Mouse (Mus musculus): ENCODE data around the gene Dock2. TPM values are rescaled to one million over a fixed set of nuclear protein-coding genes. Genes with fewer than 3 reads are reported as not detected.
A peak's percentile ranks its signal among the peaks of the same experiment; 100 is the strongest.
"Not testable (repeated sequence)": the region's sequence is repeated elsewhere in the genome, so short reads cannot be mapped to it uniquely, and the experiment has no call there.

Dock2 gene
- polyA plus RNA-seq (2016; fragmentation: Nextera tagmentation; extraction: Ambion mirVana): 0.59 TPM in 2 replicates

DNA sequence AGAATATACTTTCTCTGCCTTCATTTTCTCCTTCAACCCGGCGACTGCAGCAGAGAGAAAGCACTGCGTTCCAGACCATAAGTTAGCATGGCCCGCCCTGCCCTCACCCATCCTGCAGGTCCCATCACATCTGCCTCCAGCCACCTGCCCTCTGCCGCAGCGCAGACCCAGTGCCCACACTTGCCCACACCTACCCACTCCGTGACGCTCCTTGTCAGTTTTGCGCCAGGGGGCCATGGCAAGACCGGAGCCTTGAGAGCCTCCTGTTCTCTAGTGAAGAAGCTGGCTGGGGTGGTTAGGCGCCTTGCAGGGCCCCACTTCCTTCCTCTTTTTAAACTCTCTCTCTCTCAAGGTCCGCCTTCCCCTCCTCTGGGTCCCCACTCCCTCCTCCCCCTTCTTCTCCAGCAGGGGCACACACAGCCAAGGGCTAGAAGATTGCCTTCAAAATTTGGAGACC, at the start of gene Dock2:
TSS of gene Dock2 (minus strand) at position 306 of the 457 bp plus-strand sequence.
- Histone ChIP-seq H3K9me3 (no peaks in the 10 kb centered on the region), H3K27me3 (replicated peaks; ENCODE audit: low read depth, poor library complexity, severe bottlenecking) (no peaks in the 10 kb centered on the region), H3K36me3 (replicated peaks) (no peaks in the 10 kb centered on the region), H3K4me3 (no peak within 1 kb of the TSS), H3K27ac (replicated peaks) (no peak within 1 kb of the TSS), H3K4me1 (0 out of 2 replicates have a peak, but pooled peaks cover 4% of the 10 kb centered on the region)
- 84% methylated on average over 12 of the region's 12 CpGs for WGBS
- no peak for DNase-seq (ENCODE audit: low spot score)

GRCm38 (mm10) chr11:34832678-34833077, 49.0 kb upstream of the Dock2 start:
- Histone ChIP-seq H3K27ac (replicated peaks) (peak overlapping the region; percentile 89), H3K4me1 (peaks cover 19% of the 10 kb centered on the region), H3K9me3 (no peaks in the 10 kb centered on the region), H3K4me3 (peak overlapping the region; percentile 76), H3K36me3 (replicated peaks) (peaks cover 36% of the 10 kb centered on the region), H3K27me3 (replicated peaks; ENCODE audit: low read depth, poor library complexity, severe bottlenecking) (no peaks in the 10 kb centered on the region)
- 12% methylated on average over 4 of the region's 5 CpGs for WGBS
- DNase-seq (ENCODE audit: low spot score): peak; percentile 13

GRCm38 (mm10) chr11:34827803-34828202, 44.1 kb upstream of the Dock2 start:
- Histone ChIP-seq H3K4me3 (no peak overlapping the region), H3K36me3 (replicated peaks) (peaks cover 82% of the 10 kb centered on the region), H3K27ac (replicated peaks) (no peak overlapping the region), H3K9me3 (no peaks in the 10 kb centered on the region), H3K4me1 (peaks cover 11% of the 10 kb centered on the region), H3K27me3 (replicated peaks; ENCODE audit: low read depth, poor library complexity, severe bottlenecking) (no peaks in the 10 kb centered on the region)
- no peak for DNase-seq (ENCODE audit: low spot score)
- 92% methylated on average over 3 of the region's 3 CpGs for WGBS

- Histone ChIP-seq H3K4me3 (no peak overlapping the region), H3K36me3 (replicated peaks) (peaks cover 90% of the 10 kb centered on the region), H3K27me3 (replicated peaks; ENCODE audit: low read depth, poor library complexity, severe bottlenecking) (no peaks in the 10 kb centered on the region), H3K4me1 (0 out of 2 replicates have a peak, but pooled peaks cover 2% of the 10 kb centered on the region), H3K9me3 (no peaks in the 10 kb centered on the region), H3K27ac (replicated peaks) (no peak overlapping the region)
- 95% methylated on average over 2 of the region's 2 CpGs for WGBS
- DNase-seq (ENCODE audit: low spot score): no peak
Measured at GRCm38 (mm10) chr11:34826940-34827339, 43.2 kb upstream of the Dock2 start.

DNA sequence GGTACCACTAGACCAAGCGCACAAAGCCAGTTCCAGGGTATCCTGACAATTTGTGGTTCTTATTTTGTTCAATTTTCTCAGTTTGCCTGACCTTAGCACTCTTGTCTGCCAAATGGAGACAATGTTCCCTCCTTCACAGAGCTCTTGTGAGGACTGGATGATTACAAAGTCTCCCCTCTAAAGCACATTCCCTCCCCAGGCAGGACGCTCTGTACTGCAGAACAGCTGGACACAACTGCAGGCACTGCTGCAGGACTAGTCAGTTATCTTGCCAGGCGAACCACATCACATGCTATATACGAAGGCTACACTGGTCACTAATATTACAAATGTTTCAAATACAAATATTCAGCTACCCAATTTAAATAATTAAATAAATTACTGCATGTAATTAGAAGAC, 41.1 kb upstream of the Dock2 start:
- no peaks in the 10 kb centered on the region for H3K4me1 ChIP-seq
- H3K27me3 ChIP-seq (replicated peaks; ENCODE audit: low read depth, poor library complexity, severe bottlenecking): no peaks in the 10 kb centered on the region
- no peaks in the 10 kb centered on the region for H3K9me3 ChIP-seq
- no peak for DNase-seq (ENCODE audit: low spot score)
- no peak overlapping the region for H3K4me3 ChIP-seq
- H3K36me3 ChIP-seq (replicated peaks): peaks cover 97% of the 10 kb centered on the region
- WGBS: 94% methylated on average over 4 of the region's 4 CpGs
- H3K27ac ChIP-seq (replicated peaks): no peak overlapping the region

GRCm38 (mm10) chr11:34814767-34815166, 31.1 kb upstream of the Dock2 start:
- Histone ChIP-seq H3K4me3 (no peak overlapping the region), H3K27ac (replicated peaks) (no peak overlapping the region), H3K9me3 (peaks cover 2% of the 10 kb centered on the region; the same call in 1 of the 2 replicates), H3K27me3 (replicated peaks; ENCODE audit: low read depth, poor library complexity, severe bottlenecking) (no peaks in the 10 kb centered on the region), H3K36me3 (replicated peaks) (peaks cover 92% of the 10 kb centered on the region), H3K4me1 (no peaks in the 10 kb centered on the region)
- no peak for DNase-seq (ENCODE audit: low spot score)
- WGBS: 19% methylated on average over 2 of the region's 2 CpGs

DNA sequence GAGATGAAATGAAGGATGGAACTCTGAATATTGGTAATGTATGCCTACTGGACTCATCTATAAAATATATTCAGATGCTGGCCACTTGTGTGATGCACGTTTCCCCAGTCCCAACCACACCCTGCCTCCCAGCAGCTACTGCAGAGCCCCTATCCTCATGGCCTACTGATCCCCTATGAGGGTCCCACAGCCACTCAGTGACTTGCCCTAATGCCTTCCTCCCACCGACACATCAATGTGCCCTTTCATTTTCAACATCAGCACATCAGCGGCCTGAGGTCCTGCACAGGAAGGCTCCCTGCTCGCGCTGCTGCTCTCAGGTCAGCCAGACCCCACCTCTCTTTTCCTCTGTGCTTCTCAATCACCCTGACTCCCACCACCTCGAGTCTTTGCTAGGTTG, 30.6 kb upstream of the Dock2 start:
- Histone ChIP-seq H3K4me3 (no peak overlapping the region), H3K4me1 (no peaks in the 10 kb centered on the region), H3K27me3 (replicated peaks; ENCODE audit: low read depth, poor library complexity, severe bottlenecking) (no peaks in the 10 kb centered on the region), H3K27ac (replicated peaks) (no peak overlapping the region), H3K36me3 (replicated peaks) (peaks cover 92% of the 10 kb centered on the region), H3K9me3 (peaks cover 2% of the 10 kb centered on the region; the same call in 1 of the 2 replicates)
- no peak for DNase-seq (ENCODE audit: low spot score)
- WGBS: 89% methylated on average over 6 of the region's 6 CpGs

GRCm38 (mm10) chr11:34805026-34805425, 21.3 kb upstream of the Dock2 start:
- not testable (repeated sequence) for H3K27ac ChIP-seq (replicated peaks); H3K4me1 ChIP-seq; DNase-seq (ENCODE audit: low spot score); H3K9me3 ChIP-seq; H3K27me3 ChIP-seq (replicated peaks; ENCODE audit: low read depth, poor library complexity, severe bottlenecking); H3K4me3 ChIP-seq
- H3K36me3 ChIP-seq (replicated peaks): peaks cover 19% of the 10 kb centered on the region
- WGBS: 83% methylated on average over 4 of the region's 4 CpGs

GRCm38 (mm10) chr11:34798066-34798465, 14.4 kb upstream of the Dock2 start:
- 49% methylated on average over 8 of the region's 8 CpGs for WGBS
- DNase-seq (ENCODE audit: low spot score); H3K36me3 ChIP-seq (replicated peaks); H3K27me3 ChIP-seq (replicated peaks; ENCODE audit: low read depth, poor library complexity, severe bottlenecking); H3K27ac ChIP-seq (replicated peaks); H3K4me3 ChIP-seq; H3K4me1 ChIP-seq; H3K9me3 ChIP-seq: not testable (repeated sequence)

DNA sequence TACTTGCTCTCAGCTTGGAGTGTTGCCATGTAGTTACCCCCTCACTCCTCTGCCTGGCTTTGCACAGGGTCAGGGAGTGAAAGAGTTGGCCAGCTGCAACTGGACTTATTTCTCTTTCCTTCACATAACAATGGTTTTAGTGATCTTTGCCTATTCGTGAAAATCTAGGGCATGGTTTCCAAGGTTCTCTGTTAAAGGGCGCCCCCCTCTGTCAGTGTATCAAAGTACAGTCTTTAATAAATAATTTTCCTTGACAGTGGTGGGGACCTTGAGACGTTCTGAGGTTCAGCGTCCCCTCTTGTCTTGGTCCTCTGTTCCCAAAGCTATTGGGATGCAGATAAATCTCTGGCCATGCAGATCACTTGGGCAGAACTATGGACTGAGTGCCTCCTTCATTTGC, 12.4 kb upstream of the Dock2 start:
- H3K36me3 ChIP-seq (replicated peaks): no peaks in the 10 kb centered on the region
- H3K27ac ChIP-seq (replicated peaks): no peak overlapping the region
- H3K4me1 ChIP-seq: no peaks in the 10 kb centered on the region
- no peak for DNase-seq (ENCODE audit: low spot score)
- 25% methylated on average over 4 of the region's 4 CpGs for WGBS
- H3K9me3 ChIP-seq: no peaks in the 10 kb centered on the region
- H3K4me3 ChIP-seq: no peak overlapping the region
- H3K27me3 ChIP-seq (replicated peaks; ENCODE audit: low read depth, poor library complexity, severe bottlenecking): no peaks in the 10 kb centered on the region

- no peaks in the 10 kb centered on the region for H3K4me1 ChIP-seq
- H3K27ac ChIP-seq (replicated peaks): no peak overlapping the region
- WGBS: 66% methylated on average over 8 of the region's 8 CpGs
- no peak for DNase-seq (ENCODE audit: low spot score)
- no peaks in the 10 kb centered on the region for H3K9me3 ChIP-seq
- H3K27me3 ChIP-seq (replicated peaks; ENCODE audit: low read depth, poor library complexity, severe bottlenecking): no peaks in the 10 kb centered on the region
- no peaks in the 10 kb centered on the region for H3K36me3 ChIP-seq (replicated peaks)
- no peak overlapping the region for H3K4me3 ChIP-seq
Measured at GRCm38 (mm10) chr11:34791872-34792271, 8.2 kb upstream of the Dock2 start.

- H3K36me3 ChIP-seq (replicated peaks): no peaks in the 10 kb centered on the region
- no peaks in the 10 kb centered on the region for H3K27me3 ChIP-seq (replicated peaks; ENCODE audit: low read depth, poor library complexity, severe bottlenecking)
- no peak overlapping the region for H3K4me3 ChIP-seq
- DNase-seq (ENCODE audit: low spot score): no peak
- H3K9me3 ChIP-seq: no peaks in the 10 kb centered on the region
- H3K4me1 ChIP-seq: 0 out of 2 replicates have a peak, but pooled peaks cover 4% of the 10 kb centered on the region
- no peak overlapping the region for H3K27ac ChIP-seq (replicated peaks)
Measured at GRCm38 (mm10) chr11:34784864-34785263, 1.2 kb upstream of the Dock2 start.

- Histone ChIP-seq H3K9me3 (no peaks in the 10 kb centered on the region), H3K27me3 (replicated peaks; ENCODE audit: low read depth, poor library complexity, severe bottlenecking) (no peaks in the 10 kb centered on the region), H3K36me3 (replicated peaks) (no peaks in the 10 kb centered on the region), H3K4me1 (0 out of 2 replicates have a peak, but pooled peaks cover 4% of the 10 kb centered on the region), H3K4me3 (no peak overlapping the region), H3K27ac (replicated peaks) (no peak overlapping the region)
- 82% methylated on average over 8 of the region's 8 CpGs for WGBS
- no peak for DNase-seq (ENCODE audit: low spot score)
Measured at GRCm38 (mm10) chr11:34782516-34783430, 919 bp downstream of the Dock2 start.
